Mouse (Mus musculus) R1 (cell line): ENCODE data around the gene Prkn.

Experiments used
- DNase-seq: peaks from one replicate; pipeline ENCODE4 v3.0.0-alpha.2; 2018; ENCODE audit warnings: low read depth, low spot score

Prkn gene

DNA sequence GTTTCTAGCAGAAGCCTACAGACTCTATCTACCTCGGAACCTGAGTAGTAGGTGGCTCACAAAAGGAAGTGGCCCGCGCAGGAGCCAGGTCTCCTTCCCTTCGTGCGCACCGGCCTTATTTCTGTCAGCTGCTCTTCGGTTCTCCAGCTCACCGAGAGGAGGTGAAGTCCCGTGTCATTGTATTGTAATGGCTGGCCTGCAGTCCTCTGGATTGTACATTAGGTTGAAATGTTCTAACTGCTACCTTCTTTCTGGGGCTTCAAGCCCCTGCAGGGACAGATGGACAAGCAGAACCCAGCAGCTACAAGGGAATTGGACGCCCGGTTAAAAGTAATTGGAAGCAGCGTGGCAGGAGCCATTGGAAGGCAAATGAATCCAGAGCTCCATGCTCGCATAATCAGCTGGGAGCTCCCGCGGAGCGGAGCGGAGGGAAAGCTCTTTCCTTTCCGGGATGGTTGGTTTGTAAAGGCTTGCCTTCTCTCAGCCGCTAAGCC, 1072.7 kb downstream of the Prkn start:
- DNase-seq: peak; percentile 82

DNA sequence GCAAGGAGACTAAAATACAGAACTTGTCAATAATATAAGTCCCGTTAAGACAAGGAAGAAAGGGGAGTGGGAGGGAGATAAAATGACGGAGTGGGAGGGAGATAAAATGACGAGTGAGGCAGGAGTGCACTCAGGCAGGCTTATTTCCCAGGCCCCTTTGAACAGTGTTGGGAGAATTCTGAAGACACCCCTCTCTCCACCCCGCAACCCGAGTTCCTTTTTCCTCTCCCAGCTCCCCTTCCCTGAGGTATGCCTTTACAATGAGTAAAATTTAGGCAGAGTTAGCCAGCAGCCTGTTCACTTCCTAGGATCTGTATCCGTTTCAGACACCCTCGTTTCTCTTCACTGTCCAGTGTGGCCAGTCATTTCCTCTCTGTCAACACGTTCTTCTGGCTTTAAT, 1073.4 kb downstream of the Prkn start:
- DNase-seq: no peak

DNA sequence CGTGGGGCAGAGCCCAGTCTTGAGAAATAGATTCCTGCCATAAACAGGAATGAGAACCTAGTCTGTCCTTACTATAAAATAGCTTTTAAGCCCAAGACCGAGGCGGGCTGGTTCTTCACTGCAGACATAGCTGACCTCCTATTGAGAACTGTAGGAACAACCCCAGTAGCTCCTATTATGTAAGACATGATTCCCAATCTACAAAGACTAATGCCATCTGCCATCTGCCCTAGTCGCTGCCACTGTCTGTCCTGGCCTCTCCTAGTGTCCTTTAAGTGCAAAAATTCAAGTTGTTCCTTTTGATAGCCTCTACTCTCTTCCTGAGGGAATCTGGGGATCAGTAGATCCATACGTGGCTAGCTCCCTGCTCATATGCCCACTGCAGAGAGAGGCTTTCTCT, 1074.3 kb downstream of the Prkn start:
- no peak for DNase-seq

DNA sequence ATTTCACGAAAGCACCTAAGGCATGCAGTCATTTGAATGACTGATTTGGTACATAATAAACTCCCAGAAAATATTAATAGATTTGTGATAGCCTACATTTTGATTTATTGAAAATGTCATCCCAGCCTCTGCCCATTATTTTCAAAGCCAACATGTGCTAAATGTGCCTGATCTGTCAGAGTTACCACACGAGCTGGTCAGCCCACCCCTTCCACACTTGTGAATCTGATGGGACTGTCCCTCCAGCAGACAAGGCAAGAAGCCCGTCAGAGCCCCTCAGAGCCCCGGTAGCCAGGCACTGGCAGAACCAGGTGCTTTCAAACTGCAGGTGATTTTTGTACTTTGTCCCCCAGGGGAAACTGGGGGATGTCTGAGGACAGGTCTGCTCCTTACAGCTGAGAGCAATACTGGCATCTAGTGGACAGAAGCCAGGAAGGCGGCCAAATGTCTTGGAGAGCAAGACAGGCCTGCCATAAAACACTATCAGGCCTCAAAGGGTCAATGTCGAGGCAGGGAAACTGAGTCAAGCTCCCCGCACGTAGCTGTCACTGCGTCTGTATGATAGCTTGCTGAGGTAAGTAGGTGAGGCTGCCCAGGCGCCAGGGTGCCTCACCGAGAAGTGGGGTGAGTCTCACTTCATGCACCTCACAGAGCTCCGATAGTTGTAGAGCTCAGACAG, 1078.1 kb downstream of the Prkn start:
- peak; percentile 45 for DNase-seq

DNA sequence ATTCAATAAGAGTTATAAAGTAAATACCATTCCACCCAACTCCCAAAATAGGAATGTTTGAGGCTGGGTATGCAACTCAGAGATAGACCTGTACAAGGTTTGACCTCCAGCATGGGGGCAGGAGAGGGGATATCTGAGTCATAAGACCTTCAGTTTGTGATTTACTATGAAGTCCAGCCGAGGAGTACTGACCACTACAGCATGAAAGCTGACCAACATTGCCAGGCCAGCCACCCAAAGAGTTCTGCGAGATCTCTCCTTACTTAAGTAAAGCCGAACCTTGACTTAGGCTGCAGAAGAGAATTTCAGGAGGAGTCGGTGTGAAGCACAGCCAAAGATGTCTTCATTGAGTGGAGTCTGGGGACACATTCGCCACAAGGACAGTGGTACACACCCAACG, 1079.4 kb downstream of the Prkn start:
- no peak for DNase-seq

DNA sequence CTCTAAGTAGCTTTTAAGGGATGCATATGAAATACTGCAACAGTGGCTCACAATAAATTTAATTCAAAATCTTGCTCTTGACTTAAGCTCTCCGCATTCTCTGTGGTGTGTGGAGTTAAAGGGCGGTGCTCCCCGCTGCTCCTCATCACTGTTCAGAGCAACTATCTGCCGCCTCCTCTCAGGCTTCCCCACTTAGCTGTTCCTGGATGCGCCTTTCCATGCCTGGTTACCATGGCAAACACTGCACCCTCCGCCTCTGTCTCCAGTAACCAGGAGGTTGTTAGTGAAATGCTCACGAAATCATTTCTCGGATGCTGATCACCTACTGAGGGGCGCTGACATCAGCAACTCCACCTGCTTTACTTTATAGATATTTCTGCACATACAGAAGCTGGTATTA, 1080.8 kb downstream of the Prkn start:
- DNase-seq: peak; percentile 30

DNA sequence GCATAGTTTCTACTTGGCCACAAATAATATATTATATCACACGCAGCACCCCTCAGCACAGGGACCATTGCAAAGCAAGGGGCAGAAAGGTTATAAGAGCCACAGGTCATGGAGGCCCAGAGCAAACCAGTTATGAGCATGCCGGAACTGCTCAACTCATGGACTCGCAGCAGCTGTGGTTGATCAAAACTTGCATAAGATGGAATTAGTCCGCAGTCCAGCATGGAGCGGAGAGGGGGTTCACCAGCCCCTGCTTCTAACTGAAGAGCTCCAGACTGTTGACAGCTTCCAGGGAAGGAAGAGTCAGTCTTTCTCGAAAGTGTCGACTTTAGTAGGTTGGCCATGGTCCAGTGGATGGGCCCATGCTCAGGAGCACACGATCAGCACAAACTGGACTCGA, 1083.8 kb downstream of the Prkn start:
- DNase-seq: no peak

DNA sequence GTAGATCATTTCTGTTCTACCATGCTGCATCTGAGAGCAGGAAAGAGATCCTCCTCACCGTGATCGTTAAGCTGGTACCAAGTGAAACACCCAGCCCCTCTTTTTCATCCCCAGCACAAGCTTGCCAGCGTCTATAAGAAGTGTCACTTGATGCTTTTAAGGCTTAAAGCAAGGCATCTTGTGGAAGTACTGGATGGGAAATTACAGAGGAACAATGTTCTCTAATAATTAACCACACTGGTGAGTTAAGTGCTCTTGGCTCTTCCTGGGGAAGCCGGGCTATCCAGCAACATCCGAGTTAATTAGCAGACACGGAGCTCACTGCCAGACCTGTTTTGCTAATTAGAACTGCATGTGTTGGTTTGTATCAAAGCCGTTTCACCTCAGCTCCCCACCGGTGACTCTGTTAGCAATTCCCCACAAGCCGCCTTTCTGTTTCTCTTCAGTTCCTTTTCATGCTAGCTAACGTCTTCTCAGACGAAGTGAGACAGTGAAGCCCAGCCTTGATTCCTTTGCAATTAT, 1086.7 kb downstream of the Prkn start:
- DNase-seq: no peak

DNA sequence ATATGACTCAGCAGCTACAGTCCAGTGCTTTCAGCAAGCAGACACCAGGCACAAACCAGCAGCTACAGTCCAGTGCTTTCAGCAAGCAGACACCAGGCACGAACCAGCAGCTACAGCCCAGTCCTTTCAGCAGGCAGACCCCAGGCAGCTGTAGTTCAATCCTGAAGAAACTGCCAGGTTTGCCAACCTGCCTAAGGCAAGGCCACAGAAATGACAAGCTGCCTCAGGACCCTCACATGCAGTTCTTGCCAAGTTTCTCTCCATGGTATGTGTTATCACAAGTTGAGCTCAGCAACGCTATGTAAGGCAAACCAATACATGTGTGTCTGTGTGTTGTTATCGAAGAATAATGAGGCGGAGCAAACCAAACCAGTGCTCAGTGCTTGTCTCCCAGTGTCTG, 1091.5 kb downstream of the Prkn start:
- DNase-seq: no peak

DNA sequence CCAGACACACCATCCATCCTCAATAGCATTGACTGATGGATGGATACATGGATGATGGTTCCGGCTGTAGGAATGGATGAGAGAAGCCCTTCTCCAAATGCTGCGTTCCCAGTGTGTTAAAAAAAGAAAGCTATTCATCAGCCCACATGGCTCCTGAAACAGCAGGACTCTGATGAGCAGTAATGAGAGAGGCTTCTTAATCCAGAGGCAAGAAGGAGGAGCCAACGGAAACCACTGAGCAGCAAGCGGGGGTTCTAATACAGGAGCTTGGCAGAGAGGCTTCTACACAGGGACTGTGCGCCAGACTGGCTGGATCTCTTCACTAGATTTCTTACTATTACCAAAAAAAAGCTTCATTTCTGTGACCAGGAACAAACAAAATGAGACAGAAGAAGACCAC, 1093.6 kb downstream of the Prkn start:
- no peak for DNase-seq

DNA sequence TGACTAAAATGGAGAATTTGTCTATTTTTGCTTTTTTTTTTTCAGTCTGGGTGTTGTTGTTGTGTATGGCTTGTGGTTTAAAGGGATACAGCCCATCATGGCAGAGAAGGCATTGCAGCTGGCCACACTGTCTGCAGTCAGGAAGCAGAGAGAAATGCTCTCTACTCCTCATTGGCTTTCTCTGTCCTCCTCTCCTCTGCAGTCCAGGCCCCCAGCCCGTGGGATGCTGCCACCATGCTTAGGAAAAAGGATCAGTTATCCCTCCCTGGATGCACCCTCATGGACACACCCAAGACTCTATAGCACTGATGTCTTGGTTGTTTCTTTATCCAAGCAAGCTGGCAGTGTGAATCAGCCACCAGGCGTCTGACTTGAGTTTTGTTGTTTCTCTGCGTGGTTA, 1107.3 kb downstream of the Prkn start:
- no peak for DNase-seq

DNA sequence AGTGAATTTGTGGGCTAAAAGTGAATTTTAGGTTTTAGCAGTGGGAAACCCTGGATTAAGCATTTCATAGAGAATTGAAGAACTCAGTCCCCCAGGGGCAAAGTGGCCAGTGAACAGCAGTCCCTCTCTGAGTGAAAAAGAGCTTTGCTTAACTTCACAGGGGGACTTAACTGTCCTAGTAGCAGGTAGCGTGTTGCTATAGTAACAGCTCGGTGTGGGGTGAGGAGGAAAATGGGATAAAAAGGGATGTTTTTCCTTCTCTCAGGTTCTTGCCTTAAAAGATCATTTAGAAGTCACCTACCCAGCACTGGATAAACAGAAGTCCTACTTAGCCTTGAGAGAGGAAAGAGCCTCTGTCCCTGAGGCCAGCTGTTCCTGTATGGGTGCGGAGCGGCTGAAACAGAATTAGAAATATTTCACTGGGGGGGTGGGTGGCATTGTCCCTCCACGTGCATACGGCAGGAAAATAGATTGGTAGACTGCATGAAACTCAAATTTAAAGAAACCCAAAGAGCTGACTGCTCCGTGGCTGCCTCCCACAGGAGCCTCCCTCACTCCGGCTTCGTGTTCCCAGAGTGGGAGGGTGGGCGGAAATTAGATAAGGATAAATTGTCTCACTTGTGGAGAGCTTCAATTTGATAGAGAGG, 1109.5 kb downstream of the Prkn start:
- DNase-seq: peak; percentile 22

DNA sequence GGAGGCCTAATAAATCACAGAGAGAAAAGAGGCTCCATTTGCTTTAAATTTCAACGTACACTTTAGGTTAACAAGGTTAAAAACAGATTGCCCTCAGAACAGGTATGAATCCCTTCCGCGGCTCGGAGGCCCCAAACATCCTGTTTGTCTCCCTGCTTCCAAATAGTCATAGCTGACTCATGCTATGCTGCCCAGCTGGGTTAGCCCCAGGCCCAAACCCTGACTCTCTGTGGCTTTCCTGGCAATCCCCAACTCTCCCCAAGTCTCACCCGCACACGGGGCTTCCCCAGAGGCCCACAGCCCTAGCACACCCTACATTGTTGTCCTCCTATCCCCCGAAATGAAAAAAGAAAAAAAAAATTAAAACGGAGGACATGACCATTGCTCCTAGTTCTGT, 1110.0 kb downstream of the Prkn start:
- no peak for DNase-seq

DNA sequence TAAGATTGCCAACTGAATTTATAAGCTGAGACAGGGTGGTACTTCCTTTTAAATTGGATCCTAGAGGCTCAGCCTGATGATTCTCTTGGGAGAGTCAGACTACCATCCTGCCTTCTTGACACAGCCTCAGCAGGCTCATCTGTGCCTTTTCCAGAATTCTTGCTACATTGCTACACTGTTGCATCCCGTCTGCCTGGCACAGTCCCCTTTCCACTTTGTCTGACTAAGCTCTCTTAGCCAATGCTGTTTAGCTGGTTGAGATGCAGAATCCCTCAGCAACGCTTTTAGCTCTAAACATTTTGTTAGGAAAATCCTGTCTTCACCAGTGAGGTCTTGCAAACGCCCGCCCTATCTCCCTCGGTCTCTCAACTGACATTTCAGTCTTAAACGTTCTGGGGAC, 1115.1 kb downstream of the Prkn start:
- DNase-seq: no peak

DNA sequence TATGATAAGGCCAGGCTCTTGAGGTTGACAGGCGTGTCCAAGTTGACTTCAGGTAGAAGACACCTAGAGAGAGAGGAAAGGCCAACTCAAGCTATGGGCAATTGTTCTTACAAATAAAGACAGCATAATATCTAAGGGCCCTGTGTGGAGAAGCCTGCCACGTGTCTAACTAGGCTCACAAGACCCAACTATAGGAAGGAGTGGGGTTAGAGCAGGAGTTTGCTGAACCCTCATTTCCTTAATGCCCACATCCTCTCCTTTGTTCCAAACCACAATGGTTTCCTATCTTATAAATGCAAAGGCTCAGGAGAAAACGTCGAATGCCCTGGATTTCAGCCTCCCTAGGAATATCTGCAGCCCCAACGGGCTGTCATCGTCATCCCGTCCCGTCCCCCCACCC, 1120.3 kb downstream of the Prkn start:
- no peak for DNase-seq

DNA sequence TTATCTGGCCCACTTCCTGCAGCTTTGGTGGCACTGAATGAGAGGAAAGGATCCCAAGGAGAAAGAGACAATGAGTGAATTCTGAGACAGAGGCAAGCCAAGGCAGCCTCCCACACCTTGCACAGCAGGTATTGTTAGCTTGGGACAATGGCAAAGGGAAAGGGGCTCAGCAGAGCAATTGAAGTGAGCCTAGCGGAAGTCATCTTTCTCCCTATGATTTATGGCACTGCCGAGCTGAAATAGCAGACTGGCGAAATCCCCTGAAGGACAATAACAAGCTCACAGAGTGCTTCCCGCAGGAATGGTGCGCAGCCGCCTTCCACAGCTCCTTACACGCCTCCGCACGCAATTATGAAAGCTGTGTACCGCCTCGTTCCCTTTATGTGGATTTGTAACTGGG, 1122.6 kb downstream of the Prkn start:
- DNase-seq: peak; percentile 97

DNA sequence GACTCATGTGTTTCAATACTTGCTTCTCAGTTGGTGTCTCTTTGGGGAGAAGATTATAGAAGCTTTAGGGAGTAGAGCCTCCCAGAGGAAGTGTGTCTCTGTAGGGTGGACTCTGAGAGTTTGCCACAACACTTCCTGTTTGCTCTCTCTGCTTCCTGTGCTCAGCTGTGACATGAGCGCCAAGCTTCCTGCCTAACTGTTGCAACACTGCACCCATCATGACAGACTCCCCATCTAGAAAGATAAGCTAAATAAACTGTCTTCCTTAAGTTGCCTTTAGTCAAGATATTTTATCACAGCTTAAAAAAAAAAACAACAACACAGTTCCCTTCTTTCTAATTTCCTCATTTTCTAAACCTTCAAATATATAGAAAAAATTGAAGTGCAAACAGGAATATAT, 1130.0 kb downstream of the Prkn start:
- no peak for DNase-seq

DNA sequence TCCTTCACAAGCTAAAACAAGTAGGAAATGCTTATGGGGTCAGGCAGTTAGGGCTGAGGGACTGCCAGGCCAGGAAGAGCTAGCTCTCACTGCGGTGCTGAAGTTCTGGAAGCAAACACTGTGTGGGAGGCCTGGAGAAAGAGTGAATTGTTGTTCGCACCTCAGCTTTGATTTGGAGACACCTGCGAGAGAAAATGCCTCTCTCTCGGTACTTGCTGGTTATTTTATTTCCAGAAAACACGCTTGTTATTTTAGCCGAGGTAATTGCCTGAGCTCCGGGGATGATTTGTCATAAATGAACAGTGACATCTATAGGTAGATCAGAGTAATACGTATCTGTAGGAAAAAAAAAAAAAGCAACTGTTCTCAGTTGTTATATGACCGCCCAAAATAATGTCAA, 1132.4 kb downstream of the Prkn start:
- peak; percentile 34 for DNase-seq

DNA sequence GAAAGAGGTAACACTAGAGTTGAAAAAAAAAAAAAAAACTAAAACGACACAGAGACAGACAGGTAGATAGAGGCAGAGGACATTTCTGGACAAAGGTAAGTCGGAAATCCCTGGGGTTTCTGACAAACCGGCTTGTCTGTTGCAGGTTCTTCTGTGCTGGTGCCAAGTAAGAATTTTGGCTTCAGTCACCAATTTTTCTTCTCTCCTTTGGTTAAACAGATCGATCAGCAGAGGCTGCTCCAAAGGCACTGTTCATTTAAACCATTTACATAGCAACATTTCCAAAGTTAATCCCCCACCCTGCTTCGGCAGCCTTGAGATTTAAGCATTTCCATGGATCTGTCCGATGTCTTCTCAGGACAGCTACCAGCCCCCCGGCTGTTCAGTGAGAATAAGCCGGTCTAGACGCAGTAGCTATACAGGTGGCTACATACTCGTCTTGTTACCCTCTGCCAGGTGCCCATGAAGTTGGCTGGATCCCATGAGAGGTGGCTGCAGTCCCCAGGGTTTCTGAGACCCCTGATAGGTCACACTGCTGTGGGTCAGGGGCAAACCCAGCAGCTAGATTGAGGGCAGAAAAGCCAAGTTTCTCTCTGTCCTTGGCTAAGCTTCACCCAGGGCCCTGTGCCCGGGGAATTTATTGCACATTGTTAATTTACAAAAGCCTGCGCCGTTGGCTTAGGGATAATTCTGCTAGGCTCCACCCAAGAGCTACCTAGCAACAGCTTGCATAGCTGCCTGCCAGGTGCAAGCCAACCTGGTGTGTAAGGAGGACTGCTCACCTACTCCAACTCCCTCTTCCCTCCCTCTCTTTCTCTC, 1133.0 kb downstream of the Prkn start:
- DNase-seq: no peak

DNA sequence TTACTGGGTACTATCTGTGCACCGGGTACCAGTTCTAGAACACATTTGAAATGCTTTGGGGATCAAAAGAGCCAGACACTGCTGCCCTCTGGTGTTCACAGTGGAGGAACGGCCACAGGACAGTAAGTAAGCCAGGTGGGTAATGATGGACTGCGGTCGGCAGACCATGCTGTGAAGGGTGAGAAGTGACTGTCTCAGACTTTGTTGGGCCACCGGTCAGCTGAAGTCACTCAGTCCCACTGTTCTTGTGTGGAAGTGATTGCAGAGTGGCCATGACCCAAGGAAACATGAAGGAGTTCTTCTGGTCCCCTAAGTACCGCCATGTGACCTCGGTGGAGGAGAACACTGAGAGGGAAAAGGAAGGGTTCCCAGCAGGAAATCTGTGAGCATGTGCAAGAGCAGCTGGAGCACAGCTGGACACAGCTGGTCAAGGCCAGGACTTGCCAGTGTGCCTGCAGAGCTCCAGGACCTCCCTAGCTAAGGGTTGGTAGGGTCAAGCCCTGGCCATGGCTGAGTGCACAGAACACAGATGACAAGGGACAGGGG, 1135.0 kb downstream of the Prkn start:
- peak; percentile 65 for DNase-seq

DNA sequence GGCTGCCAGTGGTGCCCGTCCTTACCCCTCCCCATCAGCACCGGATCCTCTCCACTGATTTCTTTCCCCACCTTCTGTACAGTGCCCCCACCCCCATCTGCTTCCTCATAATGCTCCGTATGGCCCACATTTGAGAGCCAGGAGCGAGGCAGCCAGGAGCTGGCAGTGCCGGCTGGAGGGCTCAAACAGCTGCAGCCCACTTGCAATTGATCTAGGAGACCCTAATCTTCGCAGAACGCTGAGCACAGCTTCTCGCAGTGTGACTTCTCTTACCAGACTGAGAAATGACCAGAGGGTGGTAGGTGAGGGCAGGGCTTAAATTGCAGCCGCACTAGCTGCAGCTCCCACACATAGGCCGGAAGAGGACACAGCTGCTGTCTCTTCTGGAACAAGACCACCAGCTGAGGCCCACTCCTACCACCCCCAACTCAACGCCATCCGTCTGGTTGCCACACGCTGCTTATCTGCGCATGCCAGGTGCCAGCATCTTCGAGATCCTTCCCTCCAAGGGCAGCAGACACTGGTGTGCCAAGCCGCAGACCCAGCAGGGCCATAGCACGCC, 1138.2 kb downstream of the Prkn start:
- DNase-seq: no peak

DNA sequence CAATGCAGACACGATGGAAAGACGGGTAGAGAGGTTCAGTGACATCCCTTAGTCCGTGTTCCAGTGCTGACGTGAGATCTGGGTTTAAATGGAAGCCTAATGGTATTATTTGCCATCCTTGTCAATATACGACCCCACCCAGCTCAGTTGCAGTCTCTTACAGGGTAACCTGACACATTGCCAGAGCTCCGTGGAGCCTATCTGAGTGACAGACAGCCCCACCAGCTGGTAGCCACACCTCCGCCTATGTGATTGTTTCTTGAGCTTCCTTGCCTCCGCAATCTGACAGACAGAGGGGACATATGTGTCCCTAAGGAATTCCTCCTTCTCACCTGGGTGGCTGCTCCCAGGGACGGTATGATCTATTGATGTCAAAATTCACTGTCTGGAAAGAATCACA, 1141.5 kb downstream of the Prkn start:
- DNase-seq: no peak
